Mouse (Mus musculus) c-Kit-negative CD71-positive TER-119-positive erythroid progenitor cells, embryonic 14.5 days (primary cell): ENCODE results near the gene Taar9.
"Not testable (repeated sequence)": the region's sequence is repeated elsewhere in the genome, so short reads cannot be mapped to it uniquely, and the experiment has no call there.

Experiments
- DNase-seq: peaks from one replicate; pipeline ENCODE4 v3.0.0-alpha.2; 2013; ENCODE audit warnings: low read depth, low spot score

The Taar9 gene

GRCm38 (mm10) chr10:24080166-24080565 is 29.2 kb downstream of the Taar9 start:
- no peak for DNase-seq

- not testable (repeated sequence) for DNase-seq
Measured at GRCm38 (mm10) chr10:24076200-24076599, 33.1 kb downstream of the Taar9 start, which contains the start of gene Taar8a. Gene Taar8a, plus strand, starts transcription at chr10:24076500.

- not testable (repeated sequence) for DNase-seq
Measured at GRCm38 (mm10) chr10:24074751-24075150, 34.6 kb downstream of the Taar9 start.

- DNase-seq, result no peak
Measured at GRCm38 (mm10) chr10:24058986-24059385, 50.3 kb downstream of the Taar9 start.
